Mouse (Mus musculus) hindbrain, embryonic 10.5 days (tissue): ENCODE data around the gene Clcn7. TPM values are rescaled to one million over a fixed set of nuclear protein-coding genes. Genes with fewer than 3 reads are reported as not detected.

ENCODE experiments used
- DNase-seq: peaks from one replicate; pipeline ENCODE4 v3.0.0-alpha.2; 2017; ENCODE audit warnings: low spot score
- H3K27ac ChIP-seq: fragments of 300-500 bp; sonication (generic); 2 replicates; pipeline ENCODE4 v1.5.1; 2016; ENCODE audit warnings: mild to moderate bottlenecking, moderate library complexity
- H3K27me3 ChIP-seq: fragments of 300-500 bp; sonication (generic); 2 replicates; pipeline ENCODE4 v1.6.1; 2016; ENCODE audit warnings: mild to moderate bottlenecking; ENCODE audit not compliant: poor library complexity, insufficient read depth, severe bottlenecking
- H3K36me3 ChIP-seq: fragments of 300-500 bp; sonication (generic); 2 replicates; pipeline ENCODE4 v1.6.1; 2016; ENCODE audit warnings: mild to moderate bottlenecking, moderate library complexity
- H3K4me1 ChIP-seq: fragments of 300-500 bp; sonication (generic); replicated peaks from 2 replicates; pipeline ENCODE4 v1.6.1; 2016; ENCODE audit warnings: mild to moderate bottlenecking
- H3K4me3 ChIP-seq: fragments of 300-500 bp; sonication (generic); 2 replicates; pipeline ENCODE4 v1.5.1; 2016; ENCODE audit warnings: mild to moderate bottlenecking, moderate library complexity
- H3K9me3 ChIP-seq: fragments of 300-500 bp; sonication (generic); 2 replicates; pipeline ENCODE4 v1.6.1; 2016; ENCODE audit warnings: mild to moderate bottlenecking, moderate library complexity
- WGBS: fragments of 180-500 bp; shearing (Covaris S2); methylation state at CpG from one replicate; pipeline ENCODE4 v1.1.7; 2016; 5-methylcytosine and 5-hydroxymethylcytosine counted together
- polyA plus RNA-seq: library from polyadenylated mRNA; unstranded; fragments of >200 nt; fragmentation: Nextera tagmentation; extraction: Ambion mirVana; gene quantifications from 2 replicates; pipeline ENCODE4 v1.2.1, GENCODE M21; 2016

Gene Clcn7
- polyA plus RNA-seq, 1 experiment from 2014 or later: 24.7 TPM

- WGBS: 89% methylated on average over 1 of the region's 1 CpGs
- Histone ChIP-seq H3K4me1 (peaks cover 11% of the 10 kb centered on the region), H3K27ac (no peak overlapping the region), H3K27me3 (no peaks in the 10 kb centered on the region), H3K4me3 (no peak overlapping the region), H3K36me3 (peaks cover 31% of the 10 kb centered on the region), H3K9me3 (no peaks in the 10 kb centered on the region)
- DNase-seq: no peak
Observed at GRCm38 (mm10) chr17:25138803-25139202, 5.6 kb downstream of the Clcn7 start.

- no peaks in the 10 kb centered on the region for H3K4me1 ChIP-seq
- no peaks in the 10 kb centered on the region for H3K9me3 ChIP-seq
- WGBS: 79% methylated on average over 4 of the region's 4 CpGs
- no peak overlapping the region for H3K4me3 ChIP-seq
- H3K27me3 ChIP-seq: no peaks in the 10 kb centered on the region
- DNase-seq: no peak
- H3K27ac ChIP-seq: no peak overlapping the region
- peaks cover 39% of the 10 kb centered on the region for H3K36me3 ChIP-seq
Observed at GRCm38 (mm10) chr17:25139960-25140359, 6.8 kb downstream of the Clcn7 start.

DNA sequence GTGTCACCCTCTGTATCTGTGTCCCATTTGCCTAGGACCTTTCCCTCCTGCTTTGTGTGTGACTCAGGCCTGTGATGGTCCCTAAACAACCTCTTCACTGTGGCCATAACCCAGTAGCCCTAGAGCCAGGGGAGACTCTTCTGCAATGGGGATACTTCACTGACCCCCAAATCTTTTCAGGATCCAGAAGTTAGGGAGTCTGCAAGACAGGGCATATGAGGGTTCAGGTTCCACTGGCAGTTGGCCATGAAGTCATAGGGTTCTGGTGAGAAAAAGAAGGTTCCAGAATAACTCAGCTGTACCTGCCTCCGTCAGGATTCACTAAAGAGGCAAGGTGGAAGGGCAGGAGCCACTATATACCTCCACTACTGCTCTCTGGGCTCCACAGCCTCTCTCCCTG, 29.0 kb downstream of the Clcn7 start, which contains the start of gene Ccdc154:
Gene Ccdc154 (plus strand): TSS at position 301 of the 400 bp plus-strand sequence.
- H3K36me3 ChIP-seq: peaks cover 45% of the 10 kb centered on the region
- no peak within 1 kb of the TSS for H3K27ac ChIP-seq
- no peaks in the 10 kb centered on the region for H3K27me3 ChIP-seq
- 87% methylated on average over 1 of the region's 1 CpGs for WGBS
- no peaks in the 10 kb centered on the region for H3K4me1 ChIP-seq
- no peak for DNase-seq
- H3K9me3 ChIP-seq: no peaks in the 10 kb centered on the region
- no peak within 1 kb of the TSS for H3K4me3 ChIP-seq

- H3K9me3 ChIP-seq: no peaks in the 10 kb centered on the region
- H3K4me1 ChIP-seq: no peaks in the 10 kb centered on the region
- no peak overlapping the region for H3K27ac ChIP-seq
- H3K36me3 ChIP-seq: peaks cover 33% of the 10 kb centered on the region
- WGBS: 76% methylated on average over 7 of the region's 7 CpGs
- no peak overlapping the region for H3K4me3 ChIP-seq
- no peak for DNase-seq
- H3K27me3 ChIP-seq: no peaks in the 10 kb centered on the region
Observed at GRCm38 (mm10) chr17:25163387-25163786, 30.2 kb downstream of the Clcn7 start.

GRCm38 (mm10) chr17:25164770-25165169, 31.6 kb downstream of the Clcn7 start:
- WGBS: 85% methylated on average over 3 of the region's 3 CpGs
- Histone ChIP-seq H3K27me3 (no peaks in the 10 kb centered on the region), H3K4me1 (no peaks in the 10 kb centered on the region), H3K36me3 (peaks cover 20% of the 10 kb centered on the region), H3K27ac (no peak overlapping the region), H3K9me3 (no peaks in the 10 kb centered on the region), H3K4me3 (no peak overlapping the region)
- no peak for DNase-seq

DNA sequence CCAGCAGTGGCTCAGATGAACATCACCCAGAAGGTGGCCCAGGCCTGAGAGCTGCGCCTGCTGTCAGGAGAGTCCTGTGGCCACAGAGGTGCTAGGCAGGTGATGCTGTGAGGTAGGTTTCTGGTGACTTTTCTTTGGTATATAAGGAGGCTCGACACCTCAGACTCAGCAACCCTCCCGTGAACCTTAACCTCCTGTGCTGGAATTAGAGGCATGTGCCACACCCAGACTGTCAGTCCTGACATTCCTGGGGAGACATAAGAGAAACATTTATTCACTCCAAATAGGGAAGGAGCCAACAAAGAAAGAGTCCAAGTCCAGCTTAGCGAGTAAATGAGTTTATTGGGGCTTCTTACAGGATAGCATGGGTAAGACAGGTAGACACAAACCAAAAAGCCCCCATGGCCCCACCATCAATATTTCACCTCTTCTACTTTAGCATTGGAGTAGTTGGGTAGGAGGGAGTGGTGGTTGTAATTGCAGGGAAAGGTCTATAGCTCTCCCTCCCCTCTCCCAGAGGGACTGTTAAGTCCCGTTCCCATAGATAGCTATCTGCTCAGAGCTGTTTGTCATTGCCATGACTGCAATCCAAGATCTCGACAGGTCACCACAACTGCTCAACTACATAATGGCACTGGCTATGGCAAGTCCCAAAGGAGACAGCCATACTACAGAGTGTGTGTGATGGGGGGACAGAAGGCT, 32.9 kb downstream of the Clcn7 start:
- H3K9me3 ChIP-seq: no peaks in the 10 kb centered on the region
- peaks cover 7% of the 10 kb centered on the region for H3K36me3 ChIP-seq
- no peak overlapping the region for H3K27ac ChIP-seq
- 75% methylated on average over 6 of the region's 6 CpGs for WGBS
- H3K27me3 ChIP-seq: no peaks in the 10 kb centered on the region
- no peaks in the 10 kb centered on the region for H3K4me1 ChIP-seq
- H3K4me3 ChIP-seq: no peak overlapping the region
- no peak for DNase-seq

DNA sequence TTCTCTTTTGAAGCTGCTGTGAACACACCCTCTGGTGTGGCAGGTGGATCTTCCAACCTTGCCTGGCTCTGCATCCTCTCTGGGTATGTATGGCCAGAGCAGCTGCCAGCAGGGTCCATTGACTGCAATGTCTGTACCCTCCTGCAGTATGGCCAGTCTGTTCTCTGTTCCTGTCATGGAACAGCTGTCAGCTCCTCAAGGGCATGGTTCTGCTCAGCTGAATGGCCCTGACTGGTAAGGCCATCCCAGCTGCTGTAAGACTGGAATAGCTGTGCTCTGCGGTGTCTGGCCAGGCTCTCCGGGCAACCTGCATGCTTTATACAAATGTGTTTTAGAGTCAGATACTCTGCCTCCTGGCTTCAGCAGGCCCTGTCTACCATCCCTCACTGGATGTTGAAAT, 36.5 kb downstream of the Clcn7 start:
- H3K36me3 ChIP-seq: no peaks in the 10 kb centered on the region
- WGBS: 92% methylated on average over 2 of the region's 2 CpGs
- no peak overlapping the region for H3K27ac ChIP-seq
- H3K27me3 ChIP-seq: no peaks in the 10 kb centered on the region
- H3K4me1 ChIP-seq: no peaks in the 10 kb centered on the region
- no peaks in the 10 kb centered on the region for H3K9me3 ChIP-seq
- H3K4me3 ChIP-seq: no peak overlapping the region
- DNase-seq: no peak

DNA sequence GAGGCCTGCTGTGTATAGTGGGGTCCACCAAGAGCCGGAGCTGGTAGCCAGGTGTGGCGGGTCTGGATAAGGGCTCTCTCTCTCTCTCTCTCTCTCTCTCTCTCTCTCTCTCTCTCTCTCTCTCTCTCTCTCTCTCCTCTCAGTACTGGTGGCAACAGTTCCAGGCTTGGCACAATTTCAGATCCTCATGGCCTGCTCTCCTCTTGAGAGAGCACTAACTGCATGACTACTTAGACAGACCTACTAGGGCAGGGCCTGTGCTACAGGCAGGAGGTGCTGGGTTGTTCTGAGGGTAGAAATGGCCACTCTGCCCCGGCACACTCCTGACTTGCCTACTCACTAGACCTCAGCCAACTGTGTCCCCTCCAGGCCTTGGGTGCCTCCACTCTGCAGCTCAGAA, 39.4 kb downstream of the Clcn7 start:
- Histone ChIP-seq H3K9me3 (no peaks in the 10 kb centered on the region), H3K4me3 (no peak overlapping the region), H3K4me1 (peaks cover 9% of the 10 kb centered on the region; the same call in 1 of the 2 replicates), H3K36me3 (no peaks in the 10 kb centered on the region), H3K27ac (no peak overlapping the region), H3K27me3 (no peaks in the 10 kb centered on the region; the same call in 1 of the 2 replicates)
- 94% methylated on average over 3 of the region's 3 CpGs for WGBS
- DNase-seq: no peak

- no peak for DNase-seq
- no peaks in the 10 kb centered on the region for H3K9me3 ChIP-seq
- no peak within 1 kb of the TSS for H3K4me3 ChIP-seq
- H3K4me1 ChIP-seq: peaks cover 9% of the 10 kb centered on the region; the same call in 1 of the 2 replicates
- no peak within 1 kb of the TSS for H3K27ac ChIP-seq
- 72% methylated on average over 9 of the region's 9 CpGs for WGBS
- H3K36me3 ChIP-seq: no peaks in the 10 kb centered on the region
- H3K27me3 ChIP-seq: no peaks in the 10 kb centered on the region; the same call in 1 of the 2 replicates
Observed at GRCm38 (mm10) chr17:25175411-25175810, 42.2 kb downstream of the Clcn7 start, which contains the start of gene Gm38655. Gene Gm38655 (minus strand): TSS chr17:25175471.

GRCm38 (mm10) chr17:25183232-25183631, 50.0 kb downstream of the Clcn7 start:
- no peaks in the 10 kb centered on the region for H3K9me3 ChIP-seq
- H3K4me1 ChIP-seq: peaks cover 29% of the 10 kb centered on the region
- H3K27me3 ChIP-seq: peaks cover 4% of the 10 kb centered on the region; the same call in 1 of the 2 replicates
- no peak for DNase-seq
- H3K27ac ChIP-seq: peak overlapping the region; percentile 23; the same call in 1 of the 2 replicates
- H3K4me3 ChIP-seq: peak overlapping the region; percentile 93
- peaks cover 7% of the 10 kb centered on the region; the same call in 1 of the 2 replicates for H3K36me3 ChIP-seq

- DNase-seq: peak; percentile 98
- Histone ChIP-seq H3K27ac (peak within 1 kb of the TSS; percentile 94), H3K4me1 (peaks cover 34% of the 10 kb centered on the region), H3K36me3 (peaks cover 7% of the 10 kb centered on the region; the same call in 1 of the 2 replicates), H3K9me3 (no peaks in the 10 kb centered on the region), H3K27me3 (peaks cover 4% of the 10 kb centered on the region; the same call in 1 of the 2 replicates), H3K4me3 (peak within 1 kb of the TSS; percentile 93)
- under 1% methylated on average over 50 of the region's 50 CpGs for WGBS
Observed at GRCm38 (mm10) chr17:25184129-25184691, 51.0 kb downstream of the Clcn7 start, which contains the start of gene BC003965. Gene BC003965 (plus strand): TSS chr17:25184554.

GRCm38 (mm10) chr17:25184961-25185360, 51.8 kb downstream of the Clcn7 start:
- Histone ChIP-seq H3K4me3 (peak overlapping the region; percentile 93), H3K27me3 (peaks cover 4% of the 10 kb centered on the region; the same call in 1 of the 2 replicates), H3K36me3 (peaks cover 7% of the 10 kb centered on the region; the same call in 1 of the 2 replicates), H3K27ac (peak overlapping the region; percentile 94), H3K9me3 (no peaks in the 10 kb centered on the region), H3K4me1 (peaks cover 42% of the 10 kb centered on the region)
- no peak for DNase-seq
- WGBS: 9% methylated on average over 17 of the region's 17 CpGs

- Histone ChIP-seq H3K36me3 (peaks cover 14% of the 10 kb centered on the region), H3K27ac (peak overlapping the region; percentile 90), H3K27me3 (peaks cover under 1% of the 10 kb centered on the region; the same call in 1 of the 2 replicates), H3K4me3 (peak overlapping the region; percentile 89), H3K9me3 (no peaks in the 10 kb centered on the region), H3K4me1 (peaks cover 42% of the 10 kb centered on the region)
- WGBS: 8% methylated on average over 11 of the region's 11 CpGs
- no peak for DNase-seq
Observed at GRCm38 (mm10) chr17:25187784-25188149, 54.6 kb downstream of the Clcn7 start.
